Mouse (Mus musculus) splenic B cell, adult 2 months (primary cell): ENCODE measurements around the gene Itsn2.
"Not testable (repeated sequence)": the region's sequence is repeated elsewhere in the genome, so short reads cannot be mapped to it uniquely, and the experiment has no call there.

Experiments used
- DNase-seq: peaks from one replicate; pipeline ENCODE4 v3.0.0-alpha.2; 2011; ENCODE audit warnings: low read depth, low spot score
- H3K27me3 ChIP-seq: 2 replicates; pipeline ENCODE4 v1.6.1; 2012; ENCODE audit warnings: mild to moderate bottlenecking, low read length, moderate library complexity, mixed read lengths; ENCODE audit not compliant: control insufficient read depth, poor library complexity, insufficient read depth, severe bottlenecking
- H3K36me3 ChIP-seq: 2 replicates; pipeline ENCODE4 v1.6.1; 2012; ENCODE audit warnings: mild to moderate bottlenecking, low read length, moderate library complexity, mixed read lengths; ENCODE audit not compliant: control insufficient read depth, poor library complexity, insufficient read depth, severe bottlenecking

Gene Itsn2

DNA sequence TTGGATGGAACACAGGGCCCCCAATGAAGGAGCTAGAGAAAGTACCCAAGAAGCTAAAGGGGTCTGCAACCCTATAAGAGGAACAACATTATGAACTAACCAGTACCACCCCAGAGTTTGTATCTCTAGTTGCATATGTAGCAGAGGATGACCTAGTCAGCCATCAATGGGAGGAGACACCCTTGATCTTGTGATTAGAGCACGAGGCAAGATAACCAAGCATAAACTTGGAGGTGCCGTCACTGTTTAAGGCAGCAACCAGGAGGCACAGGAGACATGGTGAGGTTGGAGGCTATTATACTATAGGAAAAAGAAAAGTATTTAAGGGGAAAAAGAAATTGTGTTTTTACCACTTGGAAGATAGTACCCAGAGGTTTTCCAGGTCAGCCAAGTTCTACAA is 64.4 kb downstream of the Itsn2 start:
- DNase-seq = no peak
- peaks cover 13% of the 10 kb centered on the region for H3K36me3 ChIP-seq
- H3K27me3 ChIP-seq = no peaks in the 10 kb centered on the region

DNA sequence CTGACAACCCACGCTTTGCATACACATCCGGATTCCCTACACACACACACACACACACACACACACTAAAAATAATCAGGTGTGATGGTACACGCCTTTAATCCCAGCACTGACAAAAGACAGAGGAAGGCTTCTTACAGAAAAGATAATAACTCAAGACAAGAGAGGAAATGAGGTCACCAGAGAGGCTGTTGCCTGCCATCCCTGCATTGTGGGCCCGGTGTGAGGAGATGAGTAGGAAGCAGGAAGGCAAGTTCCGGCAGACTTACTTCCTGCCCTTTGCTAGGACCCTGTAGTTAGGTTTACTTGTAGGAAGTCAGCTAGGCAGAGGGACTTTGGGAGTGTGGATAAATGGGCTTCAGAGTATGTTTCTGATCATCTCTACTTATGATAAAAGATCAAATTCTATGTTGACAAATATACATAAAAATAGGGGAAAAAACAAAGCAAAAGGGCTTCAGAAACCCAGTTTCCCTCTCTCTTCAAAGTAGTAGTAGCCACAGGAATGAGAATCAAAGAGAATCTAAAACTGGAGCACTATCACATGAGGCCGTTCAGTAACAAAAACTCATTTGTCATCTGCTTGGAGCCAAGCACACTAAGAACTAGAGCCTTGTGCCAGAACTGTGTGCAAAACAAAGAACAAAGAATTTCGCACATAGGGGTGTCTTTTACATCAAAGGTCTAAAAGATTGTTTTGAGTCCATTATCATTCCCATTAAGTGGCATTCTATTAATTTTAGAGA is 72.7 kb downstream of the Itsn2 start:
- no peak for DNase-seq
- H3K27me3 ChIP-seq = no peaks in the 10 kb centered on the region
- H3K36me3 ChIP-seq = peaks cover 16% of the 10 kb centered on the region

DNA sequence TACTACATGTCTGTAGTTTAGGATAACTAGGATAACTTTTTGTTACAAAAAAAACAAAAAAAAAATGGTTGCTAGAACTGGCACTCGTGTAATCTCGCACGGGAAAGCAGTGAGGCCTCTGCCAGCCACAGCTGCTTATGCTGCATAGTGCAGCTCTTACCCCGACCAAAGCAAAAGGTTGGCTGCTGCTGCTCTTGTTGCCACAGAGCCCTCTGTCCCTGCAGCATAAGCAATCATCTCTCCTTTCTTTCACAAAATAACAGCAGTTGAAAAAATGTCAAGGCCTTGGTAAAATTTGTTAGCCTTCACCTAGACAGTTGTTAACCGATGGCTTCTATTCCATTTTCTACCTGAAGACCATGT is 73.2 kb downstream of the Itsn2 start:
- peaks cover 19% of the 10 kb centered on the region for H3K36me3 ChIP-seq
- DNase-seq = no peak
- no peaks in the 10 kb centered on the region for H3K27me3 ChIP-seq

DNA sequence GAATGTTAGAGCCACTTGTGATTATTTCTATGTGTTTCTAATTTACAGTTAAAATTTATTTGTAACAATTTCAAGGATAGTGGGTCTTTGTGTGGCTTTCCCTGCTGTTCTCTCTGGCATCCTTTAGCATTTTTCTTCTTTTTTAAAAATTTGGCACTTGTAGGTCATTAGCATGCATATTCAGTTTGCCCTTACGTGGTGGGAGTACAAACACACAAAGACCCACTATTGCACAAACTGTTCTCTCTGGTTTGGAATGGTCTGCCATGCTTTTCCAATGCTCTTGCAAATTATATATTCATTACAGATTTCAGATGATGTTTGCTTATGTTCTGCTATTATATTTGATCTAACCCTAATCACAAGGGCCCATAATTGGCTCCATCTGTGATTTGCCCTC is 83.9 kb downstream of the Itsn2 start:
- DNase-seq = no peak

DNA sequence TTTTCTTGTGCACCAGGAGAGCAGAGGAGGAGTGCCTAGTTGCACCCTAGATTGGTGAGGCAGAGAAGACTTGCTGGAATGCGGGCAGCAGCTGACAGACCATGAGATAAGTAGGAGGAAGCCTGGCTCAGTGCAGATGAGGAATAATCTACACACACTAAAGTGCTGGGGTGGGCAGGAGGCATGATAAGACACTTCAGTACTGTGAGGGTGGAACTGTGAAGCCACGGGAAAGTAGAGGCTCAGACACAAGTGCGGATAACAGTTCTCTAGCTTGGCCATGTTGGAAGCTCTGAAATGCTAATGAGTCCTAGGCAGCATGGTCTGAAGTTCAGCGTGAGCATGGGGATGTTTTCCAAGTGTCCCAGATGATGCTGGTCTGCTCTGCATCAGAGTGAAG is 87.5 kb downstream of the Itsn2 start:
- Histone ChIP-seq H3K36me3 (peaks cover 15% of the 10 kb centered on the region; the same call in 1 of the 2 replicates), H3K27me3 (no peaks in the 10 kb centered on the region)
- DNase-seq = no peak

More for the DNA sequence above, 83.9 kb downstream of the Itsn2 start:
- Histone ChIP-seq H3K36me3 (peaks cover 31% of the 10 kb centered on the region), H3K27me3 (no peaks in the 10 kb centered on the region)

DNA sequence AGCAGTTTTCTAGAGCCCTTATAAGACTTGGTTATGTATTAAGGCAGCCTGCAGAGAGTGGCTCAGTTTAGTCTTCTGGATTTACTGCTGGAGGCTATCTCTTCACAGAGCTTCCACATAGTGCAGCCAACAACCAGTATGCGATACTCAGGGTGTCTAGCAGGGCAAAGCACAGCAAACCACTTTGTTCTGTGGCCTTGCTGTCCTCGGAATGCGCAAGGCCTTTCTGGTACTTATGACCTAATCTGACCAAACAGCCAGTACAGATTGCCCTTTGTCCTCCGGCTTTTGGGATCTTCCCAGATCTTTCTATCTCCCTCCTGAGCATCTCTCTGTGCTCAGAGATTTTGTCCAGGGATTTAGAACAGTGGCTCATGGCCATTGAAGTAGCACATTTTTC is 93.0 kb downstream of the Itsn2 start:
- Histone ChIP-seq H3K27me3 (no peaks in the 10 kb centered on the region), H3K36me3 (peaks cover 6% of the 10 kb centered on the region; the same call in 1 of the 2 replicates)
- DNase-seq = no peak

DNA sequence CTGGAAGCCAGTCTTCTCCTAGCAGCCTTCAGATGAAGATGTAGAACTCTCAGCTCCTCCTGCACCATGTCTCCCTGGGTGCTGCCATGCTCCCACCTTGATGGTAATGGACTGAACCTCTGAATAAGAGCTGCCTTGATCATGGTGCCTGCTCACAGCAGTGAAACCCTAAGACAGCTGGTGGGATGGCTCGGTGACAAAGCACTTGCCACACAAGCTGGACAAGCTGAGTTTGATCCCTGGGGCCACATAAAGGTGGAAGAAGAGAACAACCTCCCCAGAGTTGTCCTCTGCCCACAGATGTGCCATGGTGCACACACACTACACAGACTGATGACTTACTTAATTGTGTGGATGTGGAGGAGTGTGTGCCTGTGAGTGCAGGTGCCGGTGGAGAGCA is 95.9 kb downstream of the Itsn2 start:
- Histone ChIP-seq H3K27me3 (no peaks in the 10 kb centered on the region), H3K36me3 (peaks cover 9% of the 10 kb centered on the region)
- no peak for DNase-seq

DNA sequence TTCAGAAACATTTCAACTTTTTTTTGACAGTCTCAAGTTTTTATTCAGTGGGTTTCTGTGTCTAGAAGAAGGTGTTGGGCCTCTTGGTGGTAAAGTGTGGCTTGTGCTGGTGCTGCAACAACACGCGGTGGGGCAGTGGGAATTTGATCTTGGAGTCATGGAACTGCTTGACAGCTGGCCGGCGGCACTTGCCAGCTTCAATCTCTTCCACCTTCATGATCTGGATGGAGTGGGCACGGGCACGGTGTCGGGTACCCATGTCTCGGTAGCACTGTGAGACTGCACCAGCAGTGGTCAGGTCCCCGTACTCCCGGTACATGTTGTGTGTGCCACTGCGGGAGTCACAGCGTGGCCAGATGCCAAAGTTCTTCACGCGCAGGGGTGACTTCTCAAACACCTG is 96.9 kb downstream of the Itsn2 start:
- DNase-seq = no peak
- Histone ChIP-seq H3K36me3 (peaks cover 7% of the 10 kb centered on the region), H3K27me3 (no peaks in the 10 kb centered on the region)

DNA sequence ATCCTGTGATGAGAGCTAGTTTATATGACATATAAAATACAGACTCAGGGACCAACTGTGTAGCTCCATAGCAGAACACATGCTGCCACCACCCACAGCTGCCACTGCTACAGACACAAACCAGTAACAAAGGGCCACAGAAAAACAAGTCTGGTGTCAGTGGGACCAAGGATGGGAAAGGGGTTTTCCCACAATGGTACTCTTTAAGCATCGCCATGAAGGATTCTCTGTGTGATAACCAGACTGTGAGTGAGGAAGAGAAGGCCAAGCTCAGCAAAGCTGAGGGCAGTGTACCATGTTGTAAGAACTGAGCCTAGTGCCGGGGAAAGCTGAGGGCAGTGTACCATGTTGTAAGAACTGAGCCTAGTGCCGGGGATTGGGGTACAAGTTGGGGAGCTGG is 98.8 kb downstream of the Itsn2 start:
- no peak for DNase-seq
- Histone ChIP-seq H3K36me3 (peaks cover 6% of the 10 kb centered on the region), H3K27me3 (no peaks in the 10 kb centered on the region)

DNA sequence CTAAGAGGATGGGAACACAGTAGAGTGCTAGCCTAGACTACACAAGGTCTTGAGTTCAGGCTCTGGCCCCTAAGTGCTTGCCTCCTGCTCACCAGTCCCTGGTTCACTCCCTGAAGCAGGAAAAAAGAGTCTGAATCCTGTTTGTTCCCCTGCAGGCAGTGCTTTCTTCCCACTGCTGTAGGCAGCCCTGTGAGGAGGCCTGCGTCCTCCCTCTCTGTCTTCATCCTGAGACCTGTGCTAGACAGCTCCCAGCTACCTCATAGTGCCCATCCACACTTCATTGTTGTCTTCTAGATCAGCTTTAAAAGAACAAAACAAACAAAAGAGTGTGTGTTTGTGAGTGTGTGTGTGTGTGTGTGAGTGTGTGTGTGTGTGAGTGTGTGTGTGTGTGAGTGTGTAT is 102.1 kb downstream of the Itsn2 start:
- H3K27me3 ChIP-seq = no peaks in the 10 kb centered on the region
- no peak for DNase-seq

DNA sequence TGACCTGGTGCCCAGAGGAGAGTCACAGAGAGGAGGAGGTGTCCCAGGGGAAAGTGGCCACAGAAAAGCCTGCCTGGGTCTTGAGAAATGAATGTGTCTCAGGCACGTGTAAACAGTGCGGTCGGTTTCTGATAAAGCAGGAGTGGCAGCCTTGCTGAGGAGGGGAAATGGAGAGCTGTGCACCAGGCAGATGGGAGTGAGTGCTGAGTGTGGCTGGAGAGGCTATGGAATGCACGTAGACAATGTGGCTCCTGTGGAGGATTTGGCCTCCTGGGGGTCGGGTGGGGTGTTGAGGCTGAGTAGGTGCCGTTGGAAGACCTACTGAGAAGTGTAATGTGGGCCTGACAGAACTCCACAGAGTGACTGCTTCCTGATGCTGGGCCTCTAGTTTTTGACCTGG is 113.2 kb downstream of the Itsn2 start:
- not testable (repeated sequence) for DNase-seq, H3K27me3 ChIP-seq
- H3K36me3 ChIP-seq = peaks cover 23% of the 10 kb centered on the region

More for the DNA sequence above, 102.1 kb downstream of the Itsn2 start:
- peaks cover 6% of the 10 kb centered on the region for H3K36me3 ChIP-seq

DNA sequence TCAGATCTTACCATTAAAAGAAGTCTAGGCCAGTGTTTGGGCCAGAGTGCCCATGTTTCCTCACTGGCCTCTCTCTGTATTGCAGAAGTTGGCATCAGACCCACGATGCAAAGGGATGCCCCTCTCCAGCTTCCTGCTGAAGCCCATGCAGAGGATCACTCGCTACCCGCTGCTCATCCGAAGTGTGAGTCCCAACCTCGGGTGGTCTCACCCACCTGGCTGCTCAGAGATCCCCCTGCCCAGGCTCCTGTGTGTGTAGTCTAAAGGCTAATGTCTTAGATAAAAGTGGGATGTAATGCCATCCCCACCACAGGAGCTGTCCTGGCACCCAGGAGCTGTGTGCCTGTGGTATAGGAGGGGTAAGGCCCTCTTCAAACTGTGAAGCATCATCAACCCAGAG is 113.7 kb downstream of the Itsn2 start:
- Histone ChIP-seq H3K27me3 (no peaks in the 10 kb centered on the region), H3K36me3 (peaks cover 21% of the 10 kb centered on the region)
- DNase-seq = no peak

DNA sequence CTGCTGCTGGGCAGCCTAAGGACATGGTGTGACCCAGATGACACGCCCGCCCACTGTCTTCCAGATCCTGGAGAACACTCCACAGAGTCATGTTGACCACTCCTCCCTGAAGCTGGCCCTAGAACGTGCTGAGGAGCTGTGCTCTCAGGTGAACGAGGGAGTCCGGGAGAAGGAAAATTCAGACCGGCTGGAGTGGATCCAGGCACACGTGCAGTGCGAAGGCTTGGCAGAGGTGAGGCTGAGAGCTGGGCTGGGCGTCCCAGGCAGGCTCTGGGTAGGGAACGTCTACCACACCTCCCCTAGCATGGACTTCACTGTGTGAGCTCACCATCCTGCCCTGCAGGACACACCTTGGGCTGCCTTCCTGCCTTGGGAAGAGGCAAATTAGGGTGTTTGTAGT is 114.5 kb downstream of the Itsn2 start:
- Histone ChIP-seq H3K36me3 (peaks cover 17% of the 10 kb centered on the region), H3K27me3 (no peaks in the 10 kb centered on the region)
- no peak for DNase-seq

DNA sequence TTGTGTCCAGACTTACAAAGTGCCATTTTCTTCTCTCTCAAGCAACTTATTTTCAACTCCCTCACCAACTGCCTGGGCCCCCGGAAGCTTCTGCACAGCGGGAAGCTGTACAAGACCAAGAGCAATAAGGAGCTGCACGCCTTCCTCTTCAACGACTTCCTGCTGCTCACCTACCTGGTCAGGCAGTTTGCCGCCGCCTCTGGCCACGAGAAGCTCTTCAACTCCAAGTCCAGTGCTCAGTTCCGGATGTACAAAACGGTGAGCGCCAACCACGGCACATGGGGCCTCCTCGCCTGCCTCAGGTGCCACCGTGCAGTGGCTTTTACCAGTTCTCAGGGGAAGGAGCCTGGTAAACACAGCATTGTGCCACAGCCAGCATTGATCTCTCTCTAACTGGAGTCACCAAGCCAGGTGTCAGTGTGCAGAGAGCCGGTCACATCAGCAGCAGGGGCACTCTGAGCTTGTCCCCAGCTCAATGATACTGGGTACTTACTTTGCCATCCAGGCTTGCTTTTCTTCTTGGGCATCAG is 115.1 kb downstream of the Itsn2 start:
- no peaks in the 10 kb centered on the region for H3K27me3 ChIP-seq
- H3K36me3 ChIP-seq = peaks cover 17% of the 10 kb centered on the region
- DNase-seq = no peak

DNA sequence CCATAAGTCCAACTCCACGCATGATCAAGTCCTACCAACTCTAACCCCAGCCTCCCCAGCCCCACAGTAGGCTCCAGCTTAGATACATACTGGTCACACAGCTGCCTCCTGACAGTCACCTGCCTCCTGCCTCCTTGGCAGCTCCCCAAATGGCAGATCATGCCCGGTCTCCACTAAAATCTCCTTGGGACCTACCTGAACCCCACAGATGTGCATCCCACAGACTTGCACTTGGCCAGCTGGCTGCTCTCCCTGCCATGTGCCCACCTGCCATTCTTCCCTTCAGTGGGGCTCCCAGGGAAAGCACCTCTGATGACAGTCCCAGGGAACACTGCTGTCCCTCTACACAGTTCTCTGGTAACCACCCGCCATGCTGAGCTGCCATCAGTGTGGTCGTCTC is 115.9 kb downstream of the Itsn2 start:
- H3K36me3 ChIP-seq = peaks cover 22% of the 10 kb centered on the region
- no peak for DNase-seq
- no peaks in the 10 kb centered on the region for H3K27me3 ChIP-seq
